Mouse (Mus musculus): ENCODE data around the gene Pnmt. TPM values are rescaled to one million over a fixed set of nuclear protein-coding genes. Genes with fewer than 3 reads are reported as not detected.
A peak's percentile ranks its signal among the peaks of the same experiment; 100 is the strongest.

The Pnmt gene
- total and polyA plus RNA-seq, 3 experiments = not detected

- dilution Hi-C loops (cut with MboI; ENCODE audit: extremely low pct_ligation_motif_present, extremely low pct_unique_long_range_greater_than_20kb, low sequenced_read_pairs) = no loop called here
- no peak overlapping the region for H3K4me2 ChIP-seq (ENCODE audit: insufficient read depth, low read depth, poor library complexity, severe bottlenecking)
- in situ Hi-C loops (cut with MboI; ENCODE audit: low pct_ligation_motif_present, low pct_unique_long_range_greater_than_20kb, low sequenced_read_pairs) = no loop called here
Measured at GRCm38 (mm10) chr11:98388282-98388681, 2.0 kb downstream of the Pnmt start.

GRCm38 (mm10) chr11:98389221-98389780 lies 3.1 kb downstream of the Pnmt start:
- Histone ChIP-seq H3K4me1 (ENCODE audit: control insufficient read depth in 1 of 2, insufficient read depth in 2 of 2) (peaks cover 12 to 49% of the 10 kb centered on the region in 2 experiments), H3K27ac (ENCODE audit: insufficient read depth, low read depth) (no peak overlapping the region), H3K9ac (ENCODE audit: insufficient read depth, low read depth) (no peak overlapping the region), H3K4me3 (replicated peaks in 1 of 3; ENCODE audit: low read depth in 2 of 3, low read length in 2 of 3, poor library complexity in 1 of 3) (no peak overlapping the region), H3K4me2 (ENCODE audit: insufficient read depth, low read depth, poor library complexity, severe bottlenecking) (no peak overlapping the region), H3K27me3 (replicated peaks) (peaks cover 7% of the 10 kb centered on the region), H3K79me2 (replicated peaks; ENCODE audit: control insufficient read depth, extremely low read depth, insufficient read depth, poor library complexity, severe bottlenecking) (no peaks in the 10 kb centered on the region), H3K36me3 (replicated peaks in 1 of 2; ENCODE audit: control insufficient read depth in 1 of 2, insufficient read depth in 1 of 2, low read length in 1 of 2) (peaks cover 0 to 6% of the 10 kb centered on the region in 2 experiments), H3K9me3 (replicated peaks; ENCODE audit: low read length) (no peaks in the 10 kb centered on the region)
- DNase-seq (ENCODE audit: extremely low read depth) = peak; percentile 48
- TF ChIP-seq RCOR1 (conservative IDR thresholded peaks at IDR 0.05; ENCODE audit: low read depth, low read length) (no peak), RAD21 (IDR thresholded peaks at IDR 0.05; ENCODE audit: low read depth, low read length) (peak; percentile 77), SIN3A (IDR thresholded peaks at IDR 0.05; ENCODE audit: low read length) (no peak), SMC3 (IDR thresholded peaks at IDR 0.05; ENCODE audit: low read depth, low read length) (peak; percentile 62), CTCF (conservative IDR thresholded peaks at IDR 0.05 in 1 of 2, IDR thresholded peaks at IDR 0.05 in 1 of 2; ENCODE audit: low read depth in 2 of 2, low read length in 2 of 2) (peak in 1 of 2 experiments; percentile 88; a peak in 2 of 4 replicates)
- in situ Hi-C loops (cut with MboI; ENCODE audit: low pct_ligation_motif_present, low pct_unique_long_range_greater_than_20kb, low sequenced_read_pairs) = no loop called here
- dilution Hi-C loops (cut with MboI; ENCODE audit: extremely low pct_ligation_motif_present, extremely low pct_unique_long_range_greater_than_20kb, low sequenced_read_pairs) = no loop called here

More at GRCm38 (mm10) chr11:98388282-98388681, 2.0 kb downstream of the Pnmt start:
- Histone ChIP-seq H3K4me3 (replicated peaks in 1 of 3; ENCODE audit: low read depth in 2 of 3, low read length in 2 of 3, poor library complexity in 1 of 3) (no peak overlapping the region), H3K36me3 (replicated peaks in 1 of 2; ENCODE audit: control insufficient read depth in 1 of 2, insufficient read depth in 1 of 2, low read length in 1 of 2) (peaks cover 0 to 12% of the 10 kb centered on the region in 2 experiments), H3K9ac (ENCODE audit: insufficient read depth, low read depth) (no peak overlapping the region), H3K4me1 (ENCODE audit: control insufficient read depth in 1 of 2, insufficient read depth in 2 of 2) (peaks cover 2 to 39% of the 10 kb centered on the region in 2 experiments), H3K79me2 (replicated peaks; ENCODE audit: control insufficient read depth, extremely low read depth, insufficient read depth, poor library complexity, severe bottlenecking) (no peaks in the 10 kb centered on the region), H3K27ac (ENCODE audit: insufficient read depth, low read depth) (no peak overlapping the region), H3K9me3 (replicated peaks; ENCODE audit: low read length) (no peaks in the 10 kb centered on the region), H3K27me3 (replicated peaks) (peaks cover 7% of the 10 kb centered on the region)
- no peak for DNase-seq (ENCODE audit: extremely low read depth)
- TF ChIP-seq ZC3H11A (IDR thresholded peaks at IDR 0.05; ENCODE audit: low read depth, low read length) (no peak), ZMIZ1 (IDR thresholded peaks at IDR 0.05; ENCODE audit: low read depth, low read length) (no peak), CTCF (conservative IDR thresholded peaks at IDR 0.05 in 1 of 2, IDR thresholded peaks at IDR 0.05 in 1 of 2; ENCODE audit: low read depth in 2 of 2, low read length in 2 of 2) (no peak), BHLHE40 (IDR thresholded peaks at IDR 0.05; ENCODE audit: low read depth, low read length) (no peak), E2F4 (IDR thresholded peaks at IDR 0.05; ENCODE audit: insufficient replicate concordance, low read depth, low read length) (no peak), TBP (conservative IDR thresholded peaks at IDR 0.05; ENCODE audit: low read depth, low read length) (no peak), ELF1 (IDR thresholded peaks at IDR 0.05; ENCODE audit: low read depth, low read length) (no peak), POLR2AphosphoS2 (IDR thresholded peaks at IDR 0.05; ENCODE audit: low read depth, low read length) (no peak), IRF4 (IDR thresholded peaks at IDR 0.05; ENCODE audit: low read depth, low read length) (no peak), MAZ (IDR thresholded peaks at IDR 0.05; ENCODE audit: low read depth, low read length) (no peak), EP300 (IDR thresholded peaks at IDR 0.05; ENCODE audit: low read length) (no peak), MXI1 (IDR thresholded peaks at IDR 0.05; ENCODE audit: low read depth, low read length) (no peak)

All from CH12.LX (cell line).